Mouse (Mus musculus): Measurements from ENCODE around the gene Blm. TPM values are rescaled to one million over a fixed set of nuclear protein-coding genes. Genes with fewer than 3 reads are reported as not detected.

The Blm gene
- polyA plus RNA-seq, 1 experiment from 2014 or later = 34.0 TPM

GRCm38 (mm10) chr7:80453121-80453520 is 81.8 kb downstream of the Blm start:
- no peak overlapping the region for H3K4me2 ChIP-seq (replicated peaks; ENCODE audit: low read depth, low read length)
- 90% methylated on average over 3 of the region's 3 CpGs for WGBS
- H3K27ac ChIP-seq (ENCODE audit: low read depth, low read length) = no peak overlapping the region
- H3K9me3 ChIP-seq (ENCODE audit: control insufficient read depth, low read length) = no peaks in the 10 kb centered on the region
- DNase-seq (ENCODE audit: low spot score) (no peak), ATAC-seq (ENCODE audit: low FRiP score) (no peak)
- H3K9ac ChIP-seq (ENCODE audit: low read depth, low read length) = no peak overlapping the region
- 0 out of 2 replicates have a peak, but pooled peaks cover 3% of the 10 kb centered on the region for H3K36me3 ChIP-seq (ENCODE audit: control insufficient read depth, insufficient read depth, low read length)
- H3K27me3 ChIP-seq (ENCODE audit: control insufficient read depth, insufficient read depth, low read length) = no peaks in the 10 kb centered on the region
- H3K4me1 ChIP-seq (replicated peaks; ENCODE audit: control insufficient read depth, insufficient read depth, low read length) = no peaks in the 10 kb centered on the region
- H3K4me3 ChIP-seq (ENCODE audit: low read depth, low read length) = no peak overlapping the region

GRCm38 (mm10) chr7:80452241-80452640 is 82.7 kb downstream of the Blm start:
- Histone ChIP-seq H3K27ac (ENCODE audit: low read depth, low read length) (no peak overlapping the region), H3K9ac (ENCODE audit: low read depth, low read length) (no peak overlapping the region), H3K36me3 (ENCODE audit: control insufficient read depth, insufficient read depth, low read length) (0 out of 2 replicates have a peak, but pooled peaks cover 3% of the 10 kb centered on the region), H3K27me3 (ENCODE audit: control insufficient read depth, insufficient read depth, low read length) (no peaks in the 10 kb centered on the region), H3K4me1 (replicated peaks; ENCODE audit: control insufficient read depth, insufficient read depth, low read length) (no peaks in the 10 kb centered on the region), H3K4me3 (ENCODE audit: low read depth, low read length) (no peak overlapping the region), H3K4me2 (replicated peaks; ENCODE audit: low read depth, low read length) (no peak overlapping the region), H3K9me3 (ENCODE audit: control insufficient read depth, low read length) (no peaks in the 10 kb centered on the region)
- DNase-seq (ENCODE audit: low spot score) = no peak
- ATAC-seq (ENCODE audit: low FRiP score) = no peak
- 83% methylated on average over 5 of the region's 5 CpGs for WGBS

- Histone ChIP-seq H3K9ac (ENCODE audit: low read depth, low read length) (no peak overlapping the region), H3K4me2 (replicated peaks; ENCODE audit: low read depth, low read length) (no peak overlapping the region), H3K27ac (ENCODE audit: low read depth, low read length) (no peak overlapping the region), H3K4me1 (replicated peaks; ENCODE audit: control insufficient read depth, insufficient read depth, low read length) (no peaks in the 10 kb centered on the region), H3K36me3 (ENCODE audit: control insufficient read depth, insufficient read depth, low read length) (0 out of 2 replicates have a peak, but pooled peaks cover 3% of the 10 kb centered on the region), H3K27me3 (ENCODE audit: control insufficient read depth, insufficient read depth, low read length) (no peaks in the 10 kb centered on the region), H3K4me3 (ENCODE audit: low read depth, low read length) (no peak overlapping the region), H3K9me3 (ENCODE audit: control insufficient read depth, low read length) (no peaks in the 10 kb centered on the region)
- 72% methylated on average over 3 of the region's 3 CpGs for WGBS
- ATAC-seq (ENCODE audit: low FRiP score) = no peak
- no peak for DNase-seq (ENCODE audit: low spot score)
These were observed 83.2 kb downstream of the Blm start for GRCm38 (mm10) chr7:80451550-80452232.

- Histone ChIP-seq H3K4me2 (replicated peaks; ENCODE audit: low read depth, low read length) (no peak overlapping the region), H3K27ac (ENCODE audit: low read depth, low read length) (no peak overlapping the region), H3K27me3 (ENCODE audit: control insufficient read depth, insufficient read depth, low read length) (no peaks in the 10 kb centered on the region), H3K4me1 (replicated peaks; ENCODE audit: control insufficient read depth, insufficient read depth, low read length) (no peaks in the 10 kb centered on the region), H3K9me3 (ENCODE audit: control insufficient read depth, low read length) (no peaks in the 10 kb centered on the region), H3K36me3 (ENCODE audit: control insufficient read depth, insufficient read depth, low read length) (0 out of 2 replicates have a peak, but pooled peaks cover 3% of the 10 kb centered on the region), H3K9ac (ENCODE audit: low read depth, low read length) (no peak overlapping the region), H3K4me3 (ENCODE audit: low read depth, low read length) (no peak overlapping the region)
- 70% methylated on average over 4 of the region's 4 CpGs for WGBS
- ATAC-seq (ENCODE audit: low FRiP score) = no peak
- DNase-seq (ENCODE audit: low spot score) = no peak
These were observed 84.6 kb downstream of the Blm start for GRCm38 (mm10) chr7:80450354-80450753.

- WGBS = 85% methylated on average over 6 of the region's 6 CpGs
- H3K27me3 ChIP-seq (ENCODE audit: control insufficient read depth, insufficient read depth, low read length) = no peaks in the 10 kb centered on the region
- H3K4me3 ChIP-seq (ENCODE audit: low read depth, low read length) = no peak overlapping the region
- no peaks in the 10 kb centered on the region for H3K4me1 ChIP-seq (replicated peaks; ENCODE audit: control insufficient read depth, insufficient read depth, low read length)
- ATAC-seq (ENCODE audit: low FRiP score) (no peak), DNase-seq (ENCODE audit: low spot score) (no peak)
- H3K36me3 ChIP-seq (ENCODE audit: control insufficient read depth, insufficient read depth, low read length) = 0 out of 2 replicates have a peak, but pooled peaks cover 3% of the 10 kb centered on the region
- no peaks in the 10 kb centered on the region for H3K9me3 ChIP-seq (ENCODE audit: control insufficient read depth, low read length)
- H3K9ac ChIP-seq (ENCODE audit: low read depth, low read length) = no peak overlapping the region
- H3K27ac ChIP-seq (ENCODE audit: low read depth, low read length) = no peak overlapping the region
- H3K4me2 ChIP-seq (replicated peaks; ENCODE audit: low read depth, low read length) = no peak overlapping the region
These were observed 85.3 kb downstream of the Blm start for GRCm38 (mm10) chr7:80449620-80450091.

GRCm38 (mm10) chr7:80447336-80447735 is 87.6 kb downstream of the Blm start:
- WGBS = 95% methylated on average over 8 of the region's 8 CpGs
- no peak overlapping the region for H3K4me2 ChIP-seq (replicated peaks; ENCODE audit: low read depth, low read length)

GRCm38 (mm10) chr7:80446221-80446878 is 88.6 kb downstream of the Blm start:
- Histone ChIP-seq H3K9me3 (ENCODE audit: control insufficient read depth, low read length) (no peaks in the 10 kb centered on the region), H3K27ac (ENCODE audit: low read depth, low read length) (no peak overlapping the region), H3K4me1 (replicated peaks; ENCODE audit: control insufficient read depth, insufficient read depth, low read length) (no peaks in the 10 kb centered on the region), H3K36me3 (ENCODE audit: control insufficient read depth, insufficient read depth, low read length) (no peaks in the 10 kb centered on the region), H3K27me3 (ENCODE audit: control insufficient read depth, insufficient read depth, low read length) (no peaks in the 10 kb centered on the region), H3K4me2 (replicated peaks; ENCODE audit: low read depth, low read length) (no peak overlapping the region), H3K4me3 (ENCODE audit: low read depth, low read length) (no peak overlapping the region), H3K9ac (ENCODE audit: low read depth, low read length) (no peak overlapping the region)
- DNase-seq (ENCODE audit: low spot score) (no peak), ATAC-seq (ENCODE audit: low FRiP score) (no peak)
- WGBS = 85% methylated on average over 7 of the region's 7 CpGs

More at GRCm38 (mm10) chr7:80447336-80447735, 87.6 kb downstream of the Blm start:
- no peak overlapping the region for H3K27ac ChIP-seq (ENCODE audit: low read depth, low read length)
- no peak overlapping the region for H3K9ac ChIP-seq (ENCODE audit: low read depth, low read length)
- no peaks in the 10 kb centered on the region for H3K4me1 ChIP-seq (replicated peaks; ENCODE audit: control insufficient read depth, insufficient read depth, low read length)
- H3K36me3 ChIP-seq (ENCODE audit: control insufficient read depth, insufficient read depth, low read length) = 0 out of 2 replicates have a peak, but pooled peaks cover 3% of the 10 kb centered on the region
- DNase-seq (ENCODE audit: low spot score) (no peak), ATAC-seq (ENCODE audit: low FRiP score) (no peak)
- no peak overlapping the region for H3K4me3 ChIP-seq (ENCODE audit: low read depth, low read length)
- H3K27me3 ChIP-seq (ENCODE audit: control insufficient read depth, insufficient read depth, low read length) = no peaks in the 10 kb centered on the region
- no peaks in the 10 kb centered on the region for H3K9me3 ChIP-seq (ENCODE audit: control insufficient read depth, low read length)

- Histone ChIP-seq H3K9me3 (ENCODE audit: control insufficient read depth, low read length) (no peaks in the 10 kb centered on the region), H3K27me3 (ENCODE audit: control insufficient read depth, insufficient read depth, low read length) (no peaks in the 10 kb centered on the region), H3K4me2 (replicated peaks; ENCODE audit: low read depth, low read length) (no peak overlapping the region), H3K9ac (ENCODE audit: low read depth, low read length) (no peak overlapping the region), H3K27ac (ENCODE audit: low read depth, low read length) (no peak overlapping the region), H3K4me1 (replicated peaks; ENCODE audit: control insufficient read depth, insufficient read depth, low read length) (no peaks in the 10 kb centered on the region), H3K36me3 (ENCODE audit: control insufficient read depth, insufficient read depth, low read length) (no peaks in the 10 kb centered on the region), H3K4me3 (ENCODE audit: low read depth, low read length) (no peak overlapping the region)
- DNase-seq (ENCODE audit: low spot score) (no peak), ATAC-seq (ENCODE audit: low FRiP score) (no peak)
- 37% methylated on average over 6 of the region's 6 CpGs for WGBS
These were observed 89.4 kb downstream of the Blm start for GRCm38 (mm10) chr7:80445492-80445891.

Data from hindbrain, embryonic 11.5 days (tissue).